Mouse (Mus musculus): ENCODE data around the gene Klk1b8.

DNA sequence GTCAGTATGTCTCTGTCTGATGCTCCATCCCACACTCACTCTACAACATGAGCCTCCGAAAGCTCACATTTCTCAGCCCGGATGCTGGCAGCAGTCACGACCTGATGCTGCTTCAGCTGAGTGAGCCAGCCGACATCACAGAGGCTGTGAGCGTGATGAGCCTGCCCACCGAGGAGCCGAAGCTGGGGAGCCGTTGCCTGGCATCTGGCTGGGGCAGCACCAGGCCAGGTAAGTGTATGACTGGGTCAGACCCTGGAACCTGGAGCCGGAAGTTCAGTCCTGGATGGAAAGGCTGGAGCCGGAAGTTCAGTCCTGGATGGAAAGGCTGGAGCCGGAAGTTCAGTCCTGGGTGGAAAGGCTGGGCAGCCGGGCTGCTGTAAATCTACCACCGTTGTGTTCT is 32.0 kb upstream of the Klk1b8 start:
- no peak for TF ChIP-seq GATA1 (IDR thresholded peaks at IDR 0.05; ENCODE audit: borderline replicate concordance, low read length)
- TF ChIP-seq FLI1 (IDR thresholded peaks at IDR 0.05; ENCODE audit: low read length), result no peak
